Mouse (Mus musculus) olfactory bulb, adult 2 months (tissue): ENCODE results near the gene Slc45a3.

Experiments used
- CTCF ChIP-seq: fragments of 200-500 bp; IDR thresholded peaks from 2 replicates; pipeline ENCODE4 v1.5.1; 2012; ENCODE audit warnings: low read depth, mild to moderate bottlenecking, low read length, moderate library complexity; ENCODE audit not compliant: insufficient read depth
- POLR2A ChIP-seq: fragments of 200-500 bp; IDR thresholded peaks from 2 replicates; pipeline ENCODE4 v1.6.1; 2012; ENCODE audit warnings: mild to moderate bottlenecking, low read depth, low read length, moderate library complexity; ENCODE audit not compliant: insufficient read depth

- no peak for TF ChIP-seq POLR2A
- TF ChIP-seq CTCF: no peak
Measured at GRCm38 (mm10) chr1:132022107-132022506, 59.3 kb downstream of the Slc45a3 start.
